Mouse (Mus musculus): ENCODE results near the gene Gm10272. TPM values are rescaled to one million over a fixed set of nuclear protein-coding genes. Genes with fewer than 3 reads are reported as not detected.

Gene Gm10272
- not detected in 2 replicates for polyA plus RNA-seq (2012; ENCODE audit: low replicate concordance)

DNA sequence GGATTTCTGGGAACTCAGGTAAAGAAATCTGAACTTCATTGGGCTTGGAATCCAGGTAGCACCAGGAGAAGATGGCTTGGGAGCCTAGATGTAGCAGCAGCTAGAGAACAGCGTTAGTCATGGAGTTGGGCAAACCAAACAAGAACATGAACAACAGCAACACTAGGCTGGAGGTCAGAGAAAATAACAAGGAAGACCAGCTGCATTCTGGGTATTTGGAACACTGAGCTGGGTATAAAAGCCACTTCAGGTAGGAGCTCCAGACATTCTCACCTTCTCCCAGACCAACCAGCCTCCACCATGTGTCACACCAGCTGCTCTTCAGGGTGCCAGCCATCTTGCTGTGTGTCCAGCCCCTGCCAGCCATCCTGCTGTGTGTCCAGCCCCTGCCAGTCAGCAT is at the start of gene Gm10272:
Gene Gm10272 (plus strand): TSS at position 301 of the 400 bp plus-strand sequence.

GRCm38 (mm10) chr10:77685895-77686664 is 20.3 kb upstream of the Gm10272 start, which contains the start of gene Tspear:
TSS of gene Tspear (plus strand) at chr10:77686569.

GRCm38 (mm10) chr10:77690356-77690807 is 16.0 kb upstream of the Gm10272 start, which contains the start of gene Gm19402:
TSS of gene Gm19402 (minus strand) at chr10:77690757.

GRCm38 (mm10) chr10:77697133-77697532 is 9.3 kb upstream of the Gm10272 start, which contains the start of gene Gm9508:
TSS of gene Gm9508 (minus strand) at chr10:77697233.

GRCm38 (mm10) chr10:77711157-77711556 is 4.7 kb downstream of the Gm10272 start, which contains the start of gene Gm10024:
TSS of gene Gm10024 (plus strand) at chr10:77711457.

DNA sequence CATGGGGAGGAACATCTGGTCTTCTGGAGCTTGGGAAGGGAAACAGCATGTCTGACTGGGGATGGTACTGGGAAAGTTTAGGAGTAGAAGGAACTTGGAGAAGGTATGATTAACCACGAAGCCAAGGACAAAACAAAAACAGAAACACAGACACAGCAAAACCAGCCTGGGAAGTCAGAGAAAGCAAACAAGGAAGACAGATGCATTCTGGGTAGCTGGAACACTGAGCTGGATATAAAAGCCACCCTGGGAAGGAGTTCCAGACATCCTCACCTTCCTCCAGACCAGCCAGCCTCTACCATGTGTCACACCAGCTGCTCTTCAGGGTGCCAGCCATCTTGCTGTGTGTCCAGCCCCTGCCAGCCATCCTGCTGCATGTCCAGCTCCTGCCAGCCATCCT is 9.1 kb downstream of the Gm10272 start, which contains the start of gene Gm10142:
Gene Gm10142 (plus strand): TSS at position 301 of the 400 bp plus-strand sequence.

GRCm38 (mm10) chr10:77720299-77720698 is 13.9 kb downstream of the Gm10272 start, which contains the start of gene Krtap12-1:
TSS of gene Krtap12-1 (plus strand) at chr10:77720599.

DNA sequence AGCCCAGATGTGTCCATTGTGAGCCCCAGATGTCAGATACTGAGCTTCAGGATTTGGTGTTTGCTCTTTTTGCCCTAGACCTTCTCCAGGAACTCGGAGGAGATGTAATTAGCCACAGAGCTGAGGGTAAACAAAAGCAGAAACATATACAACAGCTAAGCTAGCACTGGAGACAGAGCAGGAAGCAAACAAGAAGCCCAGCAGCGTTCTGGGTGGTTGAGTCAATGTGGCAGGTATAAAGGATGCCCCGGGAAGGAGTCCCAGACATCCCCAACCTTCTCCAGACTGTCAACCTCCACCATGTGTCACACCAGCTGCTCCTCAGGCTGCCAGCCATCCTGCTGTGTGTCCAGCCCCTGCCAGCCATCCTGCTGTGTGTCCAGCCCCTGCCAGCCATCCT is 19.8 kb downstream of the Gm10272 start, which contains the start of gene Gm10100:
Gene Gm10100 (plus strand): TSS at position 301 of the 400 bp plus-strand sequence.

GRCm38 (mm10) chr10:77741924-77742688 is 35.7 kb downstream of the Gm10272 start, which contains the start of gene Gm18596:
TSS of gene Gm18596 (minus strand) at chr10:77742638.

GRCm38 (mm10) chr10:77751254-77751653 is 44.8 kb downstream of the Gm10272 start, which contains the start of gene Gm9736:
TSS of gene Gm9736 (minus strand) at chr10:77751354.

Other genes starting within 250 kb of the Gm10272 start
- gene Fam207a, start 190.8 kb upstream of the Gm10272 start, polyA plus RNA-seq (2012; ENCODE audit: low replicate concordance): 53.1 and 149 TPM in 2 replicates
- 3.8 and 15.3 TPM in 2 replicates for gene Itgb2, start 176.4 kb upstream of the Gm10272 start, polyA plus RNA-seq (2012; ENCODE audit: low replicate concordance)
- gene Pttg1ip, start 124.9 kb upstream of the Gm10272 start, polyA plus RNA-seq (2012; ENCODE audit: low replicate concordance): 22.2 and 37.6 TPM in 2 replicates
- 36.3 and 57.5 TPM in 2 replicates for gene Sumo3, start 100.5 kb upstream of the Gm10272 start, polyA plus RNA-seq (2012; ENCODE audit: low replicate concordance)
- not detected in 2 replicates for gene Gm49325, start 100.4 kb upstream of the Gm10272 start, polyA plus RNA-seq (2012; ENCODE audit: low replicate concordance)
- 15.4 and 47.2 TPM in 2 replicates for gene Ube2g2, start 84.4 kb upstream of the Gm10272 start, polyA plus RNA-seq (2012; ENCODE audit: low replicate concordance)
- gene Tspear, start 20.1 kb upstream of the Gm10272 start, polyA plus RNA-seq (2012; ENCODE audit: low replicate concordance): 0.10 and 0.16 TPM in 2 replicates
- not detected in 2 replicates for gene Gm19402, start 15.9 kb upstream of the Gm10272 start, polyA plus RNA-seq (2012; ENCODE audit: low replicate concordance)
- gene Gm9508, start 9.4 kb upstream of the Gm10272 start, polyA plus RNA-seq (2012; ENCODE audit: low replicate concordance): not detected in 2 replicates
- gene Gm10024, start 4.8 kb downstream of the Gm10272 start, polyA plus RNA-seq (2012; ENCODE audit: low replicate concordance): not detected in 2 replicates
- gene Gm10142, start 9.2 kb downstream of the Gm10272 start, polyA plus RNA-seq (2012; ENCODE audit: low replicate concordance): not detected in 2 replicates
- not detected in 2 replicates for gene Krtap12-1, start 14.0 kb downstream of the Gm10272 start, polyA plus RNA-seq (2012; ENCODE audit: low replicate concordance)
- not detected in 2 replicates for gene Gm10100, start 19.9 kb downstream of the Gm10272 start, polyA plus RNA-seq (2012; ENCODE audit: low replicate concordance)
- gene Gm18596, start 36.0 kb downstream of the Gm10272 start, polyA plus RNA-seq (2012; ENCODE audit: low replicate concordance): 0.22 TPM in 1 of 2 replicates, not detected in the other
- not detected in 2 replicates for gene Gm9736, start 44.7 kb downstream of the Gm10272 start, polyA plus RNA-seq (2012; ENCODE audit: low replicate concordance)
- not detected in 2 replicates for gene Gm3233, start 53.1 kb downstream of the Gm10272 start, polyA plus RNA-seq (2012; ENCODE audit: low replicate concordance)
- 0.28 TPM in 1 of 2 replicates, not detected in the other for gene Gm3238, start 64.7 kb downstream of the Gm10272 start, polyA plus RNA-seq (2012; ENCODE audit: low replicate concordance)
- not detected in 2 replicates for gene Gm7138, start 70.3 kb downstream of the Gm10272 start, polyA plus RNA-seq (2012; ENCODE audit: low replicate concordance)
- gene Gm3250, start 75.9 kb downstream of the Gm10272 start, polyA plus RNA-seq (2012; ENCODE audit: low replicate concordance): not detected in 2 replicates
- gene Gm7137, start 81.6 kb downstream of the Gm10272 start, polyA plus RNA-seq (2012; ENCODE audit: low replicate concordance): not detected in 2 replicates
- not detected in 2 replicates for gene Gm9639, start 88.5 kb downstream of the Gm10272 start, polyA plus RNA-seq (2012; ENCODE audit: low replicate concordance)
- gene Gm19668, start 92.5 kb downstream of the Gm10272 start, polyA plus RNA-seq (2012; ENCODE audit: low replicate concordance): not detected in 2 replicates
- not detected in 2 replicates for gene Gm9507, start 105.2 kb downstream of the Gm10272 start, polyA plus RNA-seq (2012; ENCODE audit: low replicate concordance)
- not detected in 2 replicates for gene Gm2696, start 108.1 kb downstream of the Gm10272 start, polyA plus RNA-seq (2012; ENCODE audit: low replicate concordance)
- not detected in 2 replicates for gene Krtap10-4, start 120.5 kb downstream of the Gm10272 start, polyA plus RNA-seq (2012; ENCODE audit: low replicate concordance)
- gene Krtap10-10, start 129.3 kb downstream of the Gm10272 start, polyA plus RNA-seq (2012; ENCODE audit: low replicate concordance): not detected in 2 replicates
- not detected in 2 replicates for gene Gm36176, start 140.2 kb downstream of the Gm10272 start, polyA plus RNA-seq (2012; ENCODE audit: low replicate concordance)
- not detected in 2 replicates for gene Gm10318, start 146.2 kb downstream of the Gm10272 start, polyA plus RNA-seq (2012; ENCODE audit: low replicate concordance)
- not detected in 2 replicates for gene Gm3285, start 155.3 kb downstream of the Gm10272 start, polyA plus RNA-seq (2012; ENCODE audit: low replicate concordance)
- gene Lrrc3, start 195.9 kb downstream of the Gm10272 start, polyA plus RNA-seq (2012; ENCODE audit: low replicate concordance): 0.09 and 0.15 TPM in 2 replicates

All from leukemia stem cell, adult 10-12 weeks (primary cell).